Mouse (Mus musculus): Measurements from ENCODE around the gene Olfr279. TPM values are rescaled to one million over a fixed set of nuclear protein-coding genes. Genes with fewer than 3 reads are reported as not detected.

The Olfr279 gene
- polyA plus RNA-seq, 1 experiment from 2014 or later: not detected

DNA sequence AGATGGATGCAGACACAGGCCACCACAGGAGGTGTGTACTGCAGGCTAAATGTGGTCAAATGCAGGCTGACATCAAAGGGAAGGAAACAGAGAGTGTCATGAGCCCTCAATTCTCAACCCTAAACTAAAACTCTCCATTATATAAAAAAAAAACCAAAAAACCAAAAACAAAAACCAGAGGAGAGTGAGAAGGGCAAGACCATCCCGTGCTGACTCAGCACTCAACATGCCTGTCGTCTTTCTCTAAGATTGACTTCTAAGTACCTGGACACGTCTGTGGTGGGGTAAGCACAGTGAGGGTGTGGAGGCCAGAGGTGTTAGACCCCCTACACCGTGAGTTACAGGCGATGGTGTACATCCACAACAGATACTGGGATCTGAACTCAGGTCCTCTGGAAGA lies 54.6 kb downstream of the Olfr279 start:
- no peaks in the 10 kb centered on the region for H3K4me1 ChIP-seq (ENCODE audit: control insufficient read depth, insufficient read depth, low read length)
- no peaks in the 10 kb centered on the region for H3K27me3 ChIP-seq (ENCODE audit: control insufficient read depth, insufficient read depth, low read length)
- ATAC-seq (ENCODE audit: insufficient number of reproducible peaks, insufficient read depth, low FRiP score, low read depth): no peak
- H3K4me3 ChIP-seq (ENCODE audit: low read depth, low read length): no peak overlapping the region
- WGBS: 91% methylated on average over 5 of the region's 5 CpGs
- no peak overlapping the region for H3K9ac ChIP-seq (replicated peaks; ENCODE audit: low read depth, low read length)
- no peak overlapping the region for H3K27ac ChIP-seq (ENCODE audit: low read length)
- H3K36me3 ChIP-seq (ENCODE audit: control insufficient read depth, insufficient read depth, low read length): peaks cover 76% of the 10 kb centered on the region
- no peak overlapping the region for H3K4me2 ChIP-seq (replicated peaks; ENCODE audit: low read depth, low read length)
- H3K9me3 ChIP-seq (ENCODE audit: control insufficient read depth, low read depth, low read length): no peaks in the 10 kb centered on the region

Small RNAs within 50 kb of the gene (microRNA-seq; reads per million reads assigned to microRNA genes)
- gene Mir1291: not detected

Other genes with a start within 250 kb of the Olfr279 start
- gene H1fnt, start 235.1 kb upstream of the Olfr279 start, polyA plus RNA-seq (2014; fragmentation: Nextera tagmentation; extraction: Ambion mirVana): not detected in 2 replicates
- 0.74 and 0.87 TPM in 2 replicates for gene Zfp641, start 196.2 kb upstream of the Olfr279 start, polyA plus RNA-seq (2014; fragmentation: Nextera tagmentation; extraction: Ambion mirVana)
- not detected in 2 replicates for gene Olfr285, start 175.0 kb upstream of the Olfr279 start, polyA plus RNA-seq (2014; fragmentation: Nextera tagmentation; extraction: Ambion mirVana)
- not detected in 2 replicates for gene Olfr284, start 151.4 kb upstream of the Olfr279 start, polyA plus RNA-seq (2014; fragmentation: Nextera tagmentation; extraction: Ambion mirVana)
- gene Olfr283, start 111.5 kb upstream of the Olfr279 start, polyA plus RNA-seq (2014; fragmentation: Nextera tagmentation; extraction: Ambion mirVana): not detected in 2 replicates
- not detected in 2 replicates for gene Olfr282, start 61.2 kb upstream of the Olfr279 start, polyA plus RNA-seq (2014; fragmentation: Nextera tagmentation; extraction: Ambion mirVana)
- not detected in 2 replicates for gene Olfr281, start 39.8 kb upstream of the Olfr279 start, polyA plus RNA-seq (2014; fragmentation: Nextera tagmentation; extraction: Ambion mirVana)
- gene OR5BS1P, start 22.5 kb upstream of the Olfr279 start, polyA plus RNA-seq (2014; fragmentation: Nextera tagmentation; extraction: Ambion mirVana): not detected in 2 replicates
- gene Lalba, start 9.7 kb upstream of the Olfr279 start, polyA plus RNA-seq (2014; fragmentation: Nextera tagmentation; extraction: Ambion mirVana): not detected in 2 replicates
- 90.6 and 92.2 TPM in 2 replicates for gene Kansl2, start 41.9 kb downstream of the Olfr279 start, polyA plus RNA-seq (2014; fragmentation: Nextera tagmentation; extraction: Ambion mirVana)
- 60.0 and 61.2 TPM in 2 replicates for gene Ccnt1, start 78.5 kb downstream of the Olfr279 start, polyA plus RNA-seq (2014; fragmentation: Nextera tagmentation; extraction: Ambion mirVana)
- not detected in 2 replicates for gene 4930415O20Rik, start 78.6 kb downstream of the Olfr279 start, polyA plus RNA-seq (2014; fragmentation: Nextera tagmentation; extraction: Ambion mirVana)
- gene Adcy6, start 117.7 kb downstream of the Olfr279 start, polyA plus RNA-seq (2014; fragmentation: Nextera tagmentation; extraction: Ambion mirVana): 21.9 and 23.0 TPM in 2 replicates
- gene Cacnb3, start 138.4 kb downstream of the Olfr279 start, polyA plus RNA-seq (2014; fragmentation: Nextera tagmentation; extraction: Ambion mirVana): 34.4 TPM in 2 replicates
- 30.1 and 30.3 TPM in 2 replicates for gene Ddx23, start 170.5 kb downstream of the Olfr279 start, polyA plus RNA-seq (2014; fragmentation: Nextera tagmentation; extraction: Ambion mirVana)
- 0.75 and 0.83 TPM in 2 replicates for gene Rnd1, start 185.1 kb downstream of the Olfr279 start, polyA plus RNA-seq (2014; fragmentation: Nextera tagmentation; extraction: Ambion mirVana)
- gene Ccdc65, start 215.8 kb downstream of the Olfr279 start, polyA plus RNA-seq (2014; fragmentation: Nextera tagmentation; extraction: Ambion mirVana): 1.2 and 1.4 TPM in 2 replicates
- 38.1 and 39.2 TPM in 2 replicates for gene Fkbp11, start 235.8 kb downstream of the Olfr279 start, polyA plus RNA-seq (2014; fragmentation: Nextera tagmentation; extraction: Ambion mirVana)

All from stomach, embryonic 14.5 days (tissue).